Mouse (Mus musculus) yolk sac, embryonic 10.5 days (tissue): ENCODE data around the gene Gsta1.
"Not testable (repeated sequence)": the region's sequence is repeated elsewhere in the genome, so short reads cannot be mapped to it uniquely, and the experiment has no call there.

Experiments used
- DNase-seq: peaks from one replicate; pipeline ENCODE4 v3.0.0-alpha.2; 2017; ENCODE audit warnings: low spot score

Gene Gsta1

GRCm38 (mm10) chr9:78230461-78230860 lies at the start of gene Gsta1:
Gsta1 (plus strand) TSS chr9:78230656.
- DNase-seq = not testable (repeated sequence)

DNA sequence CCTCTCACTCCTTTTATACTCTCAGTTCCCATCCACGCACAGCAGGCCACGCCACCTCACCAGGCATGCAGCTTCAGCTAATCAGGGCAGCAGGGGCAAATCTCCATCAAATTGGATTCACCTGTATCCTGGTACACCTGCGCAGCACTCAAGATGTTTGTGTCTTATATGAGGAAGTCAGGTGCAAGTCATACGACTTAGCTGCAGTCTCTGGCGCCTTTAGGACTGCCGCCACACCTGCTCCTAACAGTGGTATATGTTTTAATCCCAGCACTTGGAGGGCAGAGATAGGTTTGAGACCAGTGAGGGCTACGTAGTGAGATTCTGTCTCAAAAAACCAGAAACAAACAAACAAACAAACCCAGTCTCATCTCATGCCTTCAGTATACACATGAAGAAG lies 48.0 kb upstream of the Gsta1 start, which contains the start of gene Gsta4:
Gene Gsta4 (plus strand): TSS at position 301 of the 400 bp plus-strand sequence.
- not testable (repeated sequence) for DNase-seq

DNA sequence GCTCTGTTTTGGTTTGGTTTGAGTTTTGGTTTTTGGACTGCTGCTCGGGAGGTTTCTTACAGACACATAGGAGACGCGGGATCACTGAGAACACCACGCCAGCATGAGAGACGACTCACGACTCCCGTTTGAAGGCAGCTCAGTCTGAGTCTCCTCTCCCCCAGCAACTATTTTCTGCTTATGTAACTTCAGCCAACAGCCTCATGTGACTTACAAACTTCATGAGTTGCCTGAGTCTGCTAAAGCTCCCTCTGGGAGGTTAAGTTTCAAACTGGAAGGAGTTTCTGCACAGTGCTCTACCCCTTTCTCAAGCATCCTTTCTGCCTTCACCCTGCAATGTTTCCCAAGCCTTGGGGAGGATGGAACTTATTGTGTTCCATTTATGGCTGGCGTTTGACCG lies 44.8 kb upstream of the Gsta1 start:
- DNase-seq = no peak

DNA sequence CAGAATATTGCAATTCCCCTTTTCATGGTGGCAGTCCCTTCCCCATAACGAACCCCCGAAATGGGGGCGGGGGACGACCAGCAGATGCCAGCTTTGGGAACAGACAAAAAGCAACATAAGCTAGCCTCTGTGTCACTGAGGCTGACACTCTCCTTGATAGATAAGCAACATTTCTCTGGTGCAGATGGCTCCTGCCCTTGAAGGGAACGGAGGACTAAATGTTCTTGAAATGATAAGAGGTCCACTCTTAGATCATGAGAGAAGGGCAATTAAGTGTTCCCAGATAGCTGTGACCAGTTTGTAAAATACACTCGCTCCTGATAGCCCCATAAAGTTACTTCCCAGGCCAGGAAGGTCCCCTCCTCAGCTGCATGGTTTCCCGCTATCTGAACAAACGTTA lies 41.5 kb upstream of the Gsta1 start:
- DNase-seq = no peak

DNA sequence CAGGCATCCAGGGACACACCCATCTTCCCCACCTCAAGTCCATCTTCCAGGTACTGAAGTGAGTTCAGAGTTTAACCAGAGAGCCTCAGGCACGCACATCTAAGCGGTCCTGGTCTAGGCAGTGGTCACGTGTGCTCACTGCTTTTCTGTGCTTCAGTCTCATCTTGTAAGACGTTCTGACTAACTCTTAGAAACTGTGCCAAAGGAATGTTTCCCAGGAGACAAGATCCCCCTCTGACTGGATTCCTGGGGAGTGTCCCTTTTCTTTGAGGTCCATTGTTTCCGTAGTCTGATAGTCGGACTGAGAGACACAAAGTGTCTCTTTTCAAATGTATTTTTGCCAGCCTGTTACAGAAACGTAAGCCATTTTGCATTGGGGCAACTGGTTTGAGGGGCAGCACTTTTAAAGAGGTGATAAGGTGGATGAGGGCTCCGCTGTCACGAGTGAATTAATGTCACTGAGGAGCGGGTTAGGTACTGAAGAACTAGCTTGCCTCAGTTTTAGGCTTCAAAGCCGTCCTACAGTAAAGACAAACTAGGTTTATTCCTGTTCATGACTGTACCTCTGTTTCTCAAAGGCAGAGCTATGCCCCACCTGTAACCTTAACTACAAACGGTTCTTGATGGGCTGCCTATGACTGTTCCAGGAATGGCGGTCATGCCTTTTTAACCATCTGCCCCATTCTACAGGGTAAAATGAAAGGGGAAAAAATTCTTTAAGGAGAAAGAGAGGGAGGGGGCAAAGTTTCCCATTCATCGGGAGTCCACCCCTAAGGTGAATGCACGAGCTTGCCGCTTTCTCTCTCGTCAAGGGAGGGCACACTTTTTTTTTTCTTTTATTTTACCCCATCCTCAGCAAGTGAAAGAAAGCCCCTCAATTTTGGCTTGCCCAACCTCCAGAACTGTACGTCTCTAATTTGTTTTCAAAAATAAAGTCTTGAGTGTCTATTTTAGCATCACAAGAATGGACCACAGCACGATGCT lies 39.5 kb upstream of the Gsta1 start:
- DNase-seq = peak; percentile 23

DNA sequence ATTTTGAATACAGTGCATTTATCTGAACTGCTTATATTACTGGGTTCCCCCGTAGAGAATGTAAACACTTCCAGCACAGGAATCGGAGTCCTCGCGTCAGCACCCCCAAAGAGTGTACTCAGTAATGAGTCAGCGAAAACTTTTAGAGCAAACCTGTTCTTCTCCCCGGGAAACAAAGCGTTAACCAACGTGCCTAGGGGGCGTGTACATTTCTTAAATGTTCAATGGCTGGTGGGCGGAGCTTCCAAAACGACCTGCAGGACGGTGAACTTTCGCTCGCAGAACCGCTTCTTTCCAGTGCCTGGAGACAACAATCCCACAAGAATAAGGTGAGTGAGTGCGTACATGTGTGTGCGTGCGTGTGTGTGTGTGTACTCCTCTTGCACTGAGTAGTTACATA lies 38.7 kb upstream of the Gsta1 start:
- peak; percentile 85 for DNase-seq

- peak; percentile 29 for DNase-seq
Measured at GRCm38 (mm10) chr9:78193902-78194597, 36.4 kb upstream of the Gsta1 start.

- no peak for DNase-seq
Measured at GRCm38 (mm10) chr9:78195034-78195433, 35.4 kb upstream of the Gsta1 start.

DNA sequence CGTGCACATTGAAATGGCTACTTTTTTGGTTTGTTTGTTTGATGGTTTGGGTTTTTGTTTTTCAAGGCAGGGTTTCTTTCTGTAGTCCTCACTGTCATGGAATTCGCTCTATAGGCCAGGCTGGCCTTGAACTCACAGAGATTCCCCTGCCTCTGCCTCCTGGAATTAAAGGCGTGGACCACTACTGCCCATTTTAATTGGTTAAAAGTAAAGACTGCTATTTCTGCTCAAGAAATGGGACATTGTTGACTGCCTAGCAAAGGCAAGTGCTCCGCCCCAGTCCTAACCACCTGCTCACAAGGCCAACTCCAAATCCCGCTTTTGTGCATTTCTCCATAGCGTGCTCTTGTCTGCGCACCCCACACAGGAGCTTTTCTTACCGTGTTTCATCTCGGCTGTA lies 32.7 kb upstream of the Gsta1 start:
- DNase-seq = no peak

GRCm38 (mm10) chr9:78204194-78204593 lies 26.3 kb upstream of the Gsta1 start:
- no peak for DNase-seq

GRCm38 (mm10) chr9:78208956-78209355 lies 21.5 kb upstream of the Gsta1 start:
- no peak for DNase-seq

GRCm38 (mm10) chr9:78210079-78210478 lies 20.4 kb upstream of the Gsta1 start:
- DNase-seq = no peak

- DNase-seq = no peak
Measured at GRCm38 (mm10) chr9:78210821-78211220, 19.6 kb upstream of the Gsta1 start.

GRCm38 (mm10) chr9:78211521-78211920 lies 18.9 kb upstream of the Gsta1 start:
- no peak for DNase-seq

DNA sequence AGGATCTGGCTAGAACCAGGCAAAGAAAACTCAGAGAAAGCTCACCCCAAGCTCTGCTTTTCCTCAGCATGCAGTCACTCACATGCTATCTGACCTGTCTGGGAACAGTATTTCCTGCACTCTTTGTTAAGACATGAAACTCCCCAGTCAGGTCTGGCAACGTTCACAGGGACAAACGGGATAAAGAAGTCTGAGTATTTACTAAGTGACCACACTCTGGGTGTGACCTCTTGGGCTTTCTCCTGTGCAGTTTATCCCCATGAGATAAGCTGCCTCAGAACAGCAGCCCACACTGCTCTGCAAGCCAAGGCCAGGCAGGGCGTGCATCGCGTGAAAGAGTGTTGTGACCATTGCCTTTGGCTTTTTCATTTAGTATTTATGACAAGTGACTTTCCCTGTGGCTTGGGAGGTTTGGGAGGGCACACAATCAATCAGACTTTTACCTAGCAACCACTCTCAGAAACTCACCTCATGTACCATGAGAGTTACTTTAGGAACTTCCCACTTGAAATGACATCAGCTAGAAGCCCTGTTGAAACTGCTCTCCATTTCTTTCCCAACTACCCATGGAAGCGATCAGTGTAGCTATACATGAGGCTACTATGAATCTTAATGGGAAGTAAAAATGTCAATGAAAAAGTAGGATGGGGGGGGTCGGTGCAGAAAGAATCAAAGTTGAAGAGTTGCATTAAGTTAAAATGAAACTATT lies 18.0 kb upstream of the Gsta1 start:
- peak; percentile 27 for DNase-seq

- DNase-seq = no peak
Measured at GRCm38 (mm10) chr9:78217074-78217473, 13.4 kb upstream of the Gsta1 start.

DNA sequence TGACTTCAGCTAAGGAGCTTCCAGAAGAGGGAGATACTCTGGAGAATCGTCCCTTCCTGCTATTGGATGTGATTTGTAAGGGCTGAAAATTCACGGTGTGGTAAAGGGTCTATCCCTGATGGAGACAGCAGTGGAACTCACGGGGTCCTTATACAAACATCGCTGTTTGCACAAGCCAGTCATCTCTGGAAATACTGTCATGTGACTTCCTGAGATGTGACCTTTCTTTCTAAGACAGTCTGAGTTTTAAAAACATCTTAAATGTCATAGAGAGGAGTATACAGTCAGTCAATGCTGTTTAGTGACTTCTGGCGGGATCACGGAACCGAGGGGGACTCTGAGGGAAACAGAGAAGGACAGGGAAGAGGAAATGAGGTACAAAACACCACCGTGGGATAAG lies 7.8 kb upstream of the Gsta1 start:
- peak; percentile 66 for DNase-seq

- peak; percentile 69 for DNase-seq
Measured at GRCm38 (mm10) chr9:78223221-78223902, 7.1 kb upstream of the Gsta1 start.

DNA sequence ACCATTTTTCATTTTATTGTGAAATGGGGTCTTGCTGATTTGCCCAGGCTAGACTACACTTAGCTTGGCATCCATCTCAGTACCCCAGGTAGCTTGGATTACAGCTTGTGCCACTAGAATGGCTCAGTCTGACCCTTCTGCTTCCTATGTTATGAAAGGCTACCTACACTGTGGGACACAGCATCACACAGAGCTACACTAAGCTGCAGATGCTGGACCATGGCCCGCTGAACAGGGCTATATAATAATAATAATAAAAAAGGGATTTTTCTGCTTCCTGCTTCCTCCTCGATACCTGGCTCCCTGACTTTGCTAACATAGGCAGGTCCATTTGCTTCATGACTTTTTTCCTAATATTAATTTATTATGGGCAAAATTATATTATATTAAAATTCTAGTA lies 6.0 kb upstream of the Gsta1 start:
- DNase-seq = no peak

DNA sequence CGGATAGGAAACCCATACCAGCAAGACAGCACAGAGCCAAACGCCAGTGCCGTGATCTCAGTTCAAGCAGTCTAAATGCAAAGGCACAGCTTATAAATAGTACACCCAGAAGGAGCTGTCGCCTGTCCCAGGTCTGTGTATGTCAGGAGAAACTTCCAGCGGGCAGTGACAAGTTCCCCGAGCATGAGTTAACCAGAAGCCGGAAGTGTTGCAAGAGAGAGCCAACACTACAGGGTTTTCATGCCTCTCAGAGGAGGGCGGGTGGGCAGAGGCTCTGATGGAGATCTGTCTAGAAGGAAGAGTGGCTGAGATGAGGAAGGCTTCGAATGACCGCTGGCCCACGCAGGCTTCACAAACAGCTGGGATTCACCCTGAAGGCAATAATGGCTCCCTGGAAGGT lies 5.2 kb upstream of the Gsta1 start:
- DNase-seq = no peak

DNA sequence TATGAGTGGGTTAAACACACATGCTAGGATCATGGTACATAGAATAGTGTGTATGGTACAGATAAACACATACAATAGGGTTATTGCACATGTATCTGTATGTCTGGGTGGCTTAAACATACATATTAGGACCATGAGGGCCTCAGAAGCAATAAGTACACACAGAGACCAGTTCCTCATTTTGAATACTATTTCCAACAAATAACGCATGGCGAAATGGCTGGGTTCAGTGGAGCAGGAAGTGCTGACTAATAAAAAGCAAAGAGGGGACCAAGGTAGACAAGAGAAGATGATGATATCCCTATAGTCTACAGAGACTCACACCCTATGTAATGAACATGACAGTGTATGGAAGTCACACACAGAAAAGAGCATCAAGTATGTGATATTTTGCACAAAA lies 2.3 kb upstream of the Gsta1 start:
- no peak for DNase-seq

DNA sequence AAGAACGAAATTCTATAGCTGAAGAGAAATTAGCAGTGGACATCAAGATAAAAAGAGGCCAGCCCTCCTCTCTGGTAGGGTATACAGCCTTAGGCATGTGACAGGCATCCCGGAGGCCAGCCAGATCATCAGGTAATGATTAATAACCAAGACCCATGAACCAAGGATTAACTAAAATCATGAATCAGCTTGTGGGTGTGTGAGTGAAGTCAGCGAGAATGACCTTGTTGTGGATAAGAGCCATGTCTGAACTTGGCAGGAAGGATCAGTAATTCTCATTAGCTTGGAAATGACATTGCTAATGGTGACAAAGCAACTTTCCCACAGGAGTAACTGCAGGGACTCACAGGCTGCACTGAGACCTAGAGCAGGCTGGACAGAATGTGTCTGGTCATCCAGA lies 798 bp upstream of the Gsta1 start:
- DNase-seq = peak; percentile 37
